Mouse (Mus musculus) pancreas, adult 10 weeks (tissue): ENCODE data around the gene Tsx. TPM values are rescaled to one million over a fixed set of nuclear protein-coding genes. Genes with fewer than 3 reads are reported as not detected.

Experiments used
- polyA plus RNA-seq: library from polyadenylated mRNA; stranded (reverse); fragments of 350-450 nt; fragmentation: Illumina TruSeq; extraction: RNeasy Lipid Tissue Mini Kit (QIAGEN cat#74804); gene quantifications from one replicate; pipeline ENCODE4 v1.2.3, GENCODE M21; 2015; ENCODE audit warnings: low read depth, low replicate concordance; ENCODE audit not compliant: insufficient read depth

Gene Tsx
- polyA plus RNA-seq, result not detected

GRCm38 (mm10) chrX:103414167-103414566 lies at the start of gene Tsx:
TSS of gene Tsx (plus strand) at chrX:103414467.

DNA sequence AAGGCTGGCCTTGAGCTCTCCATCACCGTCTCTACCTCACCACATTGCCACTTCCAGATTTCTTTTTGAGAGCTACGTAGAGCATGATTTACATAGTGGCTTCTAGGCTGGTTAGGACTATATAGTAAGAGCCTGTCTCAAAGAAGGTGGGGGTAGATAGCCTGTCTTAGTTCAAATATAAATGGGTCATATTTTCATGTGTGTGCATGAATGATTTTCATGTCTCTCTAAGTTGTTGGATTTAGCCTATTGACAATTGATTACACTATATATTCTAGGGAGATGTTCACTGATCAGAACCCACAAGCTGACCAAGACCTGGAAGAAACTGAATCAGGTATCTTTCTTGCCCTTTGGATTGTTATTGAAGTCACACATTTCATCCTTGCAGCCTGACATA lies 7.4 kb downstream of the Tsx start, which contains the start of gene Gm26992:
Gm26992 (plus strand) TSS at position 301 of the 400 bp plus-strand sequence.

Other genes starting within 250 kb of the Tsx start
- not detected for gene Nap1l2, start 227.8 kb upstream of the Tsx start, polyA plus RNA-seq
- not detected for gene Cdx4, start 93.1 kb upstream of the Tsx start, polyA plus RNA-seq
- gene Chic1, start 58.0 kb upstream of the Tsx start, polyA plus RNA-seq, result 3.7 TPM
- gene Gm26992, start 7.5 kb downstream of the Tsx start, polyA plus RNA-seq, result not detected
- not detected for gene Zcchc13, start 216.1 kb downstream of the Tsx start, polyA plus RNA-seq